Mouse (Mus musculus) left cerebral cortex, postnatal 14 days (tissue): ENCODE results near the gene Txlnb. TPM values are rescaled to one million over a fixed set of nuclear protein-coding genes. Genes with fewer than 3 reads are reported as not detected.
A peak's percentile ranks its signal among the peaks of the same experiment; 100 is the strongest.
"Not testable (repeated sequence)": the region's sequence is repeated elsewhere in the genome, so short reads cannot be mapped to it uniquely, and the experiment has no call there.

ENCODE experiments used
- DNase-seq, 2 experiments: peaks; one replicate each; pipeline ENCODE4 v3.0.0; 2021 to 2022; ENCODE audit warnings: low spot score in 2 of 2, mixed read lengths in 1 of 2
- intact Hi-C: fragments of 180-260 bp; cut with DNase I; formaldehyde crosslinking; loops from one replicate; pipeline ENCODE4 v1.15.1; 2025
- total RNA-seq, 2 experiments: library from RNA; stranded (reverse); gene quantifications; 2 replicates each; pipeline ENCODE4 v1.2.3; 2021

The Txlnb gene
- total RNA-seq, 2 experiments from 2014 or later = 0.17 to 0.26 TPM

DNA sequence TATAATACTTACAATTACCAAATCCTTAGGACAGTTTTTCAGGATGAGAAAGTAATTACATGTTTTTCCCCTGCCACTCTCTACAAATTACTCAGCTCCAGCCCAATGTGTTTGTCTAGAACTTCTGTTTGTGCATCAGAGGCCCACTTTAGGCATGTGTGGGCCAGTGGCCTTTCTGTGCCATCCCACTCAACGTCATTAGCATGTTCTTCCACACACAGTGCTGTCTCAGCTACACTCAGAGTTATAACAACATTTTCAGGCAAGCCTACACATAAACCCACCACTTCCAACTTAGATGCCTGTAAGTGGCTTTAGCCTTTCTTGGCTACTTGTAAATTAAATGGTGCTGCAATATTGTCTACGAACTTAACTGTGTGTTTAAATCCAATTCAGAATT lies 5.8 kb downstream of the Txlnb start:
- intact Hi-C loops = no loop called here
- DNase-seq = peak in 1 of 2 experiments; percentile 12

DNA sequence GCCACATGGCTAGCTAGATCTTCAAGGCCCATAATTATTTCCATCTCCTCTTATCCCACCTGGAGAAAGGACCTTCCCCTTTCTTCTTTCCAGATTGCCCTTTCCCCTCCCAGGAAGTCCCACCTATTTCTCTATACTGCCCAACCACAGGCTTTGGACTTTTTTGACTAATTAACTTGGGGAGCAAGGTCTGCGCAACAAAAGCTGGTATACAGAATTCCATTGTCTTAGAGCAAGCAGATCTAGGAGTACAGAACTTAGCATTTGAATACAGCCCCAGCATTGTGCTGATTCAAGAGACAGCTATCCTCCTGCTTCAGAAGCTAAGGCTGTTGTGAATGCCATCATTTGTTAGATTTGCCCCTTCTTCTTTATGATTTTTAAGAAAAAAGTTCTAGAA lies 12.5 kb downstream of the Txlnb start:
- no peak for DNase-seq
- intact Hi-C loops = no loop called here

DNA sequence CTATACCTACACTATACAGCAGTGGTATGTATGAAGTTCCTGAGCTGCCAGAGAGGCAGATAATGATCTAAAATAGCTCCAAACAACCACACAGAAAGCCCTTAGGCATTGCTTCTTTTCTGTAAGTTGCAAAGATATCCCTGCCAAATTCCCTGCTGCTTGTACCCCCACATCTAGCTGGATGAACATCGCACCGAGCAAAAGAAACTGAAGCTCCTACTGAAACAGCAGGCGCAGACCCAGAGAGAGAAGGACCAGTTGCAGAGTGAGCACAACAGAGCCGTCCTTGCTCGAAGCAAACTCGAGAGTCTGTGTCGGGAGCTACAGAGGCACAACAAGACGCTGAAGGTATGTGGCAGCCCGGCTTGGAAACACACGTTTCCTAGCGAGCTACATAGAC lies 19.0 kb downstream of the Txlnb start:
- intact Hi-C loops = no loop called here
- DNase-seq = no peak

DNA sequence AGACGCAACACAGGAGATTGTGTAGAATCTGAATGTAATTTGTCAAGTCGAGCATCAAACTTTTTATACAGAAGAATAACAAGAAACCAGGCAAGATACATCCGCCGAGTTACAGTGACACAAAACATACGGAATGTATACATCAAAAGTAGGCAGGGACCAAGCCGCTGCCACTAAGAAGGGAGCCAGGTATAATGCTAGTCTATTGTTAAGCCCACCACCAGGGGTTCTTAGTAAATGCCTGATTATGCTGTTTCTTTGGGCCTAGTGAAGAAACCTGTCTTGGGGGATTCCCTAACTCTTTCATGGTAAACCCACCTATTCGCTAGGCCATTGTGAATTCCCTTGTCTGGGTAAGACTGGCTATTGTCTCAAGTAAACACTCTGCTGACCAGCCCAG lies 24.4 kb downstream of the Txlnb start:
- intact Hi-C loops, DNase-seq: not testable (repeated sequence)

DNA sequence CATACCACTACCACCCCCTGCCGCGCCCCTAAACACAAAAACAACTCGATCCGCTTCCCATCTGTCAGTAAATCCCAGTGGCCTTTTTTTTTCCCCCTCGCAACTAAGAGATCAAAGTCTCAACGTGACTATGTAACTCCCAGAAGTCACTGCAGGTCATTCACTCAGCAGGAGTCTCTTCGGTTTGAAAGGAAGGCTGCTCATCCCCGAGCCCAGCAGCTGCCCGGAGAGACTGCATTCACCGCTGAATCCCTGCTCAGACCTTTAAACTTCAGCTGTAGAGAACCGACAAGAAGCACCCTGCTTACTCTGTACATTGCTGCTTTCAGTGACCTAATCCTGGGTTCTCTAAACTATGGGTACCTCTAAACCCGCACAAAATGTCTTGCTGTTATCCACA lies 31.4 kb downstream of the Txlnb start:
- intact Hi-C loops = no loop called here
- DNase-seq = no peak

DNA sequence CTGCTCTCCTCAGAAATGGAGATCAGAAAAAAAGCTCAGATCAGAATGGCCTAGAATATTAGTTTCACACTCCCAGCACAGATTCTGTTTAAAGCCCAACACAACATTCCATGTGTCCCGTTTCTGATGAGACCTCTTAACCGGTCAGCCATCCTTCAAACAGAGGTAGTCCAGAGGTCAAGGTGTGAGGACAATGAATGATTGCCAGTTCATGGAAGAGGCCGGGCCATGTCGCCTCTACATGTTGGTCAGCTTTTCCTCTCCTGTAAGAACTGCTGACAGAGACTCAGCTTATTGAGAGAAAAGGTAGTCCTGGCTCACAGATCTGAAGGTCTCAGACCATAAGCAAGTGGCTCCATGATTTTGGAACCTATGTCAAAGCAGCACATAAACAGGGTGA lies 33.2 kb downstream of the Txlnb start:
- intact Hi-C loops = no loop called here
- no peak for DNase-seq

DNA sequence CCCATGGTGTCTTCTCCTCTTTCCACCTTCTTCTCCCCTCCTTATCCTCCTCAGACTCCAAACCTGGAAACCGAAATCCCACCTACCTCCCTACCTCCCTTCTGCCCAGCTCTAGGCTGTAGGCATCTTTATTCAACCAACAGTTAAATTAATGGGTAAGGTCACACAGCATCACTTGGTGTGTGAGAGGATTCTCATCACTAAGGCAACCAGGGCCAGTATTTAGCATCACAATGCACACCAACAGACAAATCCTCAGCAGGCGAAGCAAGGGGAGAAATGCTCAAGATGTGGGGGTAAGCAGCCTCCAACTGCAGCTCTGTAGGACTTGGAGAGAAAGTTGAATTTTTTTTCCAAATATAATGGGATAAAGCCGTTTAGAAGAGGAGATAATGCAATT lies 35.0 kb downstream of the Txlnb start:
- no peak for DNase-seq
- intact Hi-C loops = no loop called here

DNA sequence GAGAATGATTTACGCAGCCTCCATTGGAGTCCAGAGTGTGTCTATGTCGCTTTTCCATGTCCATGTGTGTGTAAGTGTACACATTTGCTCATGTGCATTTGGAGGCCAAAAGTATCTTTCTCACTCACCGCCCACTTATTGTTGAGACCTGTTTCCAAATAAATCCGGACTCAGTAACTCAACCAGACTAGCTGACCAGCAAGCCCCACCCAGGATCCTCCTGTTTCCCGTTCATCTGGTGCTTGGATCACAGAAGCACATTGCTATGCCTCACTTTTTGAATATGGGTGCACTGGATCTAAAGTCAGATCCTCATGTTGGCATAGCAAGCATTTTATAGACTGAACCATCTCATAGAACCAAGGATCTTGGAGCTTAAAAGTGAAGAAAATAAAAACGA lies 39.0 kb downstream of the Txlnb start:
- intact Hi-C loops = no loop called here
- no peak for DNase-seq

DNA sequence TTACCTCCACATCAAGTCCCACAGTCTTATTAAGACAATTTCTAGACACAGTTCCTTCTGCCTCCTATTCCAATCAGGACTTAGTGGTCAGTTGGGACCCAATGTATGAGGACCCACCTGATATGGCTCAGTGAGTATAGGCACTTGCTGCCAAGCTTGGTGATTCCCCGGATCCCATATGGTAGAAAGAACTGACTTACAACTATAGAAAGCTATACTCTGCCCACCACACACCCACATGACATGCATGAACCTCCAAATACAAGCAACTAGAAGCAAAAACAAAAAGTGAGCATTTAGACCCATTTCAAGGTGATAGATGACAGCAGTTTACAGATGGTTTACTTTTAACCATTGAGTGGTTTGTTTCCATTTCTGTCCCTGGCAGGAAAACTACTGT lies 40.2 kb downstream of the Txlnb start:
- DNase-seq = no peak
- intact Hi-C loops = no loop called here

DNA sequence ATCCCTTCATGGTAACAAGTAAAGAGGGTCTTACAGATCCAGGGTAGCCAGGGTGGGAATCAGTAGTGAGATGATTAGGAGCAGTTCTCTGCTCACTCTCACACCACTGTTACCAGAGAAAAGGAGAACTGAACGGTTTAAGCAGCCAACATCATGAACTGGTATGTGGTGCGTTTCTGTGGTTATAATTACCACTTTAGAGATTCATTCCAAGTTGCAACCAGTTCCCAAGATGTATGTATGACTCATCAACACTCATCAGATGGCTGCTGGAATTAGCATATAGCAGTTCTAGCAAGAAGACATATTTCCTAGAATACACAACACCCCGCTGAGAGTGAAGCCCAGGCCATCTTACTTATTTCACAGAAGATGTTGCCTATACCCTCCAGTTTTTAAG lies 46.0 kb downstream of the Txlnb start:
- DNase-seq = peak; percentile 29 to 81
- intact Hi-C loops = no loop called here

DNA sequence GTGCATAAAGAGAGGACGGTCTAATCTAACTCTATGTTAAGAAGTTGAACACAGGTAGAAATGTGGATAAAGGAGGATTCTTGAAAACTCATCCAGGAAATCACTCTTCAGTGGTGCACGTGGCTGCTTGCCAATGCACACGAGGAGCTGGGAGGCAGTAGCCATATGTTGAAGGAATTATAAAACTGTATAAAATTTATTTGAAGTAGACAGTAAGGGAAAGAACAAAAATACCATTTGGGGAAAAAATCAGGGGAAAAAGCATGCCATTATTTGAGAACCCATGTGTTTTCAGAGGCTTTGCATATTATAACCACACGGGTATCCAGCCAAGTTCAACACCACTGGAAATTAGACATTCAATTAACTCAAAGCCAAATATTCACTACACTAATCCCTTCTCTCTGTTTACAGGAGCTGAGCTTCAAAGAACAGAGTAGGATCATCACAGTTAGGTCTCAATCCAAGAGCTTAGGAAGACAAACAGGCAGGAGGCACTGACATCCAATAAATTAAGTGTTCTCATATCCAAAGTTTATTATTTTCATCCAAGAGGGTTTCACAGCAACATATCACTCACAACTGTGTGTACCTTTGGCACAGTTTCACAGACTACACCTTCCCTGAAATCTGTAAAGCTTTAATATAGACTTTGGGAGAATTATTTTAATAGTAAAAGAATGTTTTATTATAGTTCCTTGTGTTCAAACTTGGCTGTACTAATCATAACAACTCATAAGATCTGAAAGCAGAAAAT lies 48.9 kb downstream of the Txlnb start:
- intact Hi-C loops = no loop called here
- DNase-seq = peak; percentile 25 to 56

DNA sequence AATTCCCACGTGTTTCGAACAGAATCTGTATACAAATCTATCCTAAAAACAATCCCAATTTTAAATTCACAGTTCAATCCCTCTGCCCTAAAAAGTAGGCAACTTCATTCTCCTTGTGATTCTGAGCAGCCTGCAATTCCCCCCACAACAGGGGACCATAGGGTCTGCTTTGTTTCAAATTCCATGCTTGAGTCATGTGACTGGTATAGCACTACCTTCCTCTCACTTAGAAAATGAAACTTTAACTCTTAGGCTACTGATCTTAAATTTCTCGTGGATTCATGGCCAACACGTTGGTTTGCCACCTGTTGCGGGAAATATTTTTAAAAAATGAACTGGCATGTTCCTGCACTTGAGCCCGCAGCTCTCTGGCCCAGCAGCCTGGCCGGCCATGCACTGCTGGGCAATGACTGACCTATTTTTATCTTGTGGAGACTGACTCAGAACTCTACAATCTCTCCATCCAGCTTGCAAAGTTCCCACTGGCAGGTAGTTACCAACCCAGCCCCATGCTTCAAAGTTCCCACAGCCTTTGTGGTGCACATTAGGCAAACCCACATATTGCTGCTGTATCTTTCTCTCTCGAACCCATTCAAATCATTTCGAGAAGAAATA lies 61.7 kb downstream of the Txlnb start:
- intact Hi-C loops = no loop called here
- no peak for DNase-seq

DNA sequence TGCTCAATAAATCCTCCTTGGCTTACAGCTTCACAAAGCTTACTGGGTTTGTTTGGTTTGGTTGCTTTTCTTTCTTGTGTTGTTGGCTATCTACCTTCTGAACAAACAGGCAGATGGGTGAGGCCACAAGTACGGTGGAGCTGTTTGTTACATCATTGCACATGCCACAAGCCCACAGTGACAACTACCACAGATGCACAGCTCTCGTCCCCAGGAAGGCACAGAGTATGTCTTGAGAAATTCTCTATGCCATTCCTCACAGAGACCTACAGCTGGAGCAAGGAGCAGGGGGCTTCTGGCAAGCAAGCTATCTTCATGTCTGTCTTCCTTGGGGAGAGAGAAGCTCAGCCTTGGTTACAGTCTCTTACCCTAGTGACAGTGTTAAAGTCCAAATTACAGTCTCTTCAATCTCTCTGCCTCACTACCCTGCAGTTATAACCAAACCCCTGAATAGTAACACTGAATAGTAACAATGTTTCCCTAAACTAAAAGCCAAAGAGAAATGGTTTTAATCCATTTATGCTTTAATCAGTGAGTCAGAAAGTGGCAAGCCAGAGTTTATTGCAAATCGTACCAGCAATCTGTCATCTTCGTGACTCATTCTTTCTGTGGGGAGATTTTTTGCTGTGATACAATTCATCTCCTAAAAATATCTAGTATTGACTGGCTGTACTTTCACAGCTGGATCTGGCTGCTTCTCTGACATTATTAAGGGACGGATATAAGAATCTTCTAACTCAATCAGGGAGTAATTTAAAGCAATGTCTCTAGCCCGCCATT lies 64.9 kb downstream of the Txlnb start:
- intact Hi-C loops = no loop called here
- DNase-seq = peak in 1 of 2 experiments; percentile 30

DNA sequence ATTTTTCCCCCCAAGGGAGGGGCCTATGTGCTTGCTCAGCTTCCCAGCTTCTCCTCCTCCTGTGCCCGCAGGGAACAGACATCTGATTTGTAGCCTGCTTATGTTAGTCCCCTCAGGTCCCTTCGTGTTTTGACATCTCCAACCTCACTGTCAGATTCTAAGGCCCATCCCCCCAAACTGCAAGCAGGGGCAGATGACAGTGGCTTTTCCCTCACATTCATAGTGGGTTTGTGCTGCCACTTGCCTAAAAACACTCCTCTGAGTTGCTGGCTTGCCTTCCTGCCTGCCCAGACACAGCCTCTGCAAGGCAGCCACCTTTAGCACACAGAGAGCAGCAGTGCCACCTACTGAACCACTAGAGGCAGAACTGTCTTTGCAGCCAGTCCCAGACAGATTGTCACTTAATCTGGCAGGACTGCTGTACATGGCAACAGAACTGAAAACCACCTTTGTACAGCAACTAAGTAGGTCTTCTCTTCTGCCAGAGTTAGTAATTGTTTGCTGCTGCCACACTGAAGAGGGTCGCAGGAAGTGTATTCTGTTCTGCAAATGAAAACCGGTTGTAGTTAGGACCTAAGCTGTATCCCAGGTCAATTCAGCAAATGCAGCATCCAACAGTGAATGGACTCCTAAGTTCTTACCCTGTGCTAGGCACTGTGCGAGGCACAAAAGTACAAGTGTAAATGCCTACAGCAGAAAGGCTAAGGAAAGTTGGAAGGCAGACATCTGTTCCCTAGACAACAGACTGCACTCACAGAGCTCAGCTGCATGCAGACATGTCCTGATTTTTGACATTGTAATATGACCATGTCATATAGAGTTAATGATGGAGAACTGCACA lies 74.0 kb downstream of the Txlnb start:
- peak; percentile 75 to 79 for DNase-seq

DNA sequence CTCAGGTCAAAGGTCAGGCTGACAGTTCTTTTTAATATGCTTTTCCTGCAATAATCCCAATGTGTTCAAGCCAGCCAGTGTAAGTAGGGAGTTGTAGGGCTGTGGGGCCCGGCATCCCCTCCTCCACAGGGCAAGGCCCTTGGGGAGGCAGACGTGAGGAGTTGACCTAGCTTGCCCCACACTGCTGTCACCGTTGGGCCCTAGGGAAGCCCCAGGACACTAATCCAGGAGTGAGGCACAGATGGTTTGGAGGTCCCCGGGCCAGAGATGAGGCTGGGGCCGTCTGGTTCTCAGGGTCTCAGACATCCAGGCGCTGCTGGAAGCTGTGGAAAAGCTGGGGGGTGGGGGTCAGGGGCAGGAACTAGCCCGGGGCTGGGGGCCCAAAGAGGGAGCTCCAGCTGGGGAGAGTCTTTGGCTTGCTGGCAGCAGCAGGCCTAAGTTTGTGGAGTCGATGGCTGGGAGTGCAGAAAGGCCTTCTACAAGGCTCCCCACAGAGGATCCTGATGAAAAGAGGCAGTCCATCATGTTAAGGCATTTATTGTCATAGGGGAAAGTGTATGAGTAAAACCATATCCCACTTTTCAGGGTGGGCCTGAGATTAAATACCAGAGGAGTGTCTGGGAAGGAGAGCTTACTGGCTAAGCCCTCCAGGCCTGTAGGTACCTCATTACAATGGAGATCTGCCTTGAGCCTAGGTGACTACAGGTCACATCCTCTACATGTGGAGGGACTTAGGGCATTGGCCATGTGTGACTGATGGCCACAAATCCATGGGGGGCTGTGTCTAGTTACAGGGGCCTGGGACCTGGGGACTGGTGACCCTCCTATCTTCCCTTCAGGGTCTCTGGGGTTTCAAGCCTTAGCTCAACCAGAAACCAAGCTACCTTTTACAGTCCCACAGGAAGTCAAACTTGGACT lies 82.2 kb downstream of the Txlnb start:
- no peak for DNase-seq
- intact Hi-C loops = no loop called here

More for the DNA sequence above, 74.0 kb downstream of the Txlnb start:
- intact Hi-C loops = loop anchor here (2.0 to 5.0 kb wide), 3 partner anchors 129 to 327 kb away; no protein-coding TSS in a partner anchor

DNA sequence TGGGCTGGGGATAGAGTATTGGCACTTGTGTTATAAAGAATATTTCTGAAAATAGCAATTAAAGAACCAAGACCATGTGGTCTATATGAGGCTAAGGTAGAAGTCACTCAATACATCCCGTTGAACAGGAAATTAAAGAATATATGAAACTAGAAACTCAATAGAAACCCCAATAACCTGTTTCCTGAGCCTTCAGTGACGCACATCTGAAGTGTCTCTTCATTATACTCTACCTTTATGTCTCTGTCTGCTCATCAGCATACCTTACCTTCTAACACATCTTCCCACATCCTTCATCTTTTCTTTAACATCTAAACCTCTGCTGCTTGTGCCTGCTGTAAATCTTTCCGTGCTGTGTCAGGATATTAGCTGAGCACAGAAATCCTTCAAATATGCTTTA lies 84.0 kb downstream of the Txlnb start:
- intact Hi-C loops = no loop called here
- no peak for DNase-seq

DNA sequence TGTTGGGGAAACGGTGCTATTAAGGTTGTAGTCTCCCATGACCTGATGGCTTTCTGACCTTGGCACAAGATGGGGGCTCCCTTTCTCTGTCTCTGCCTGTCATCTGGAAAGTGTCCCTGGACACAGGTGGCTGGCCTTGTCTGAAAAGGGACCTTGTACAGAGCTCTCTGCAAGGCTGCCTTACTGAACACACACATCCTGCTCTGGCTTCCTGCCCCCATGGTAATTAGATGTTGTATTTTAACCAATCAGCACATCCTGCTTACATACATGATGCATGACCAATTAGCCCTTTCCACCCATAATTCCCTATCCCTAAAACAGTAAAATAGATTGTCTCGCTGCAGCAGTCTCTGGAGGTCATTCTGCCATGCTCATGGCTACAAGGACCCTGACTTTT lies 84.7 kb downstream of the Txlnb start:
- DNase-seq = no peak
- intact Hi-C loops = no loop called here
